Mouse (Mus musculus): Measurements from ENCODE around the gene Ankrd40. TPM values are rescaled to one million over a fixed set of nuclear protein-coding genes. Genes with fewer than 3 reads are reported as not detected.

Ankrd40 gene
- polyA plus RNA-seq, 1 experiment = 73.2 TPM

GRCm38 (mm10) chr11:94317014-94317413 is 10.8 kb upstream of the Ankrd40 start:
- H3K4me3 ChIP-seq (ENCODE audit: low read depth, low read length) = no peak overlapping the region
- H3K4me1 ChIP-seq (ENCODE audit: control insufficient read depth, insufficient read depth, insufficient read length, low read length) = peaks cover 12% of the 10 kb centered on the region; the same call in 1 of the 2 replicates
- H3K27ac ChIP-seq (ENCODE audit: insufficient read depth, low read depth, low read length) = no peak overlapping the region
- no peaks in the 10 kb centered on the region for H3K27me3 ChIP-seq (ENCODE audit: control insufficient read depth, insufficient read depth, low read length)
- 16% methylated on average over 1 of the region's 1 CpGs for WGBS
- peaks cover 3% of the 10 kb centered on the region; the same call in 1 of the 2 replicates for H3K36me3 ChIP-seq (ENCODE audit: control insufficient read depth, insufficient read depth, low read length)
- TF ChIP-seq CTCF (IDR thresholded peaks at IDR 0.05; ENCODE audit: extremely low read depth, insufficient read length, insufficient replicate concordance, low read depth, low read length) = no peak
- TF ChIP-seq POLR2A (IDR thresholded peaks at IDR 0.05; ENCODE audit: low read depth, low read length) = no peak

- peaks cover 3% of the 10 kb centered on the region; the same call in 1 of the 2 replicates for H3K36me3 ChIP-seq (ENCODE audit: control insufficient read depth, insufficient read depth, low read length)
- H3K27me3 ChIP-seq (ENCODE audit: control insufficient read depth, insufficient read depth, low read length) = no peaks in the 10 kb centered on the region
- WGBS = 17% methylated on average over 4 of the region's 4 CpGs
- H3K27ac ChIP-seq (ENCODE audit: insufficient read depth, low read depth, low read length) = no peak overlapping the region
- H3K4me3 ChIP-seq (ENCODE audit: low read depth, low read length) = no peak overlapping the region
- peaks cover 12% of the 10 kb centered on the region; the same call in 1 of the 2 replicates for H3K4me1 ChIP-seq (ENCODE audit: control insufficient read depth, insufficient read depth, insufficient read length, low read length)
- TF ChIP-seq POLR2A (IDR thresholded peaks at IDR 0.05; ENCODE audit: low read depth, low read length) (no peak), CTCF (IDR thresholded peaks at IDR 0.05; ENCODE audit: extremely low read depth, insufficient read length, insufficient replicate concordance, low read depth, low read length) (no peak)
Measured at GRCm38 (mm10) chr11:94317515-94317914, 10.3 kb upstream of the Ankrd40 start.

- no peak overlapping the region for H3K4me3 ChIP-seq (ENCODE audit: low read depth, low read length)
- H3K27me3 ChIP-seq (ENCODE audit: control insufficient read depth, insufficient read depth, low read length) = no peaks in the 10 kb centered on the region
- H3K27ac ChIP-seq (ENCODE audit: insufficient read depth, low read depth, low read length) = no peak overlapping the region
- H3K36me3 ChIP-seq (ENCODE audit: control insufficient read depth, insufficient read depth, low read length) = peaks cover 3% of the 10 kb centered on the region; the same call in 1 of the 2 replicates
- TF ChIP-seq POLR2A (IDR thresholded peaks at IDR 0.05; ENCODE audit: low read depth, low read length) (no peak), CTCF (IDR thresholded peaks at IDR 0.05; ENCODE audit: extremely low read depth, insufficient read length, insufficient replicate concordance, low read depth, low read length) (no peak)
- 48% methylated on average over 5 of the region's 5 CpGs for WGBS
- H3K4me1 ChIP-seq (ENCODE audit: control insufficient read depth, insufficient read depth, insufficient read length, low read length) = peaks cover 10% of the 10 kb centered on the region; the same call in 1 of the 2 replicates
Measured at GRCm38 (mm10) chr11:94318056-94318455, 9.7 kb upstream of the Ankrd40 start.

GRCm38 (mm10) chr11:94320969-94321930 is 6.6 kb upstream of the Ankrd40 start:
- Histone ChIP-seq H3K36me3 (ENCODE audit: control insufficient read depth, insufficient read depth, low read length) (0 out of 2 replicates have a peak, but pooled peaks cover 3% of the 10 kb centered on the region), H3K27ac (ENCODE audit: insufficient read depth, low read depth, low read length) (peak overlapping the region; percentile 79), H3K4me3 (ENCODE audit: low read depth, low read length) (peak overlapping the region; percentile 99), H3K4me1 (ENCODE audit: control insufficient read depth, insufficient read depth, insufficient read length, low read length) (peaks cover 6% of the 10 kb centered on the region; the same call in 1 of the 2 replicates), H3K27me3 (ENCODE audit: control insufficient read depth, insufficient read depth, low read length) (no peaks in the 10 kb centered on the region)
- under 1% methylated on average over 67 of the region's 67 CpGs for WGBS
- TF ChIP-seq POLR2A (IDR thresholded peaks at IDR 0.05; ENCODE audit: low read depth, low read length) (no peak), CTCF (IDR thresholded peaks at IDR 0.05; ENCODE audit: extremely low read depth, insufficient read length, insufficient replicate concordance, low read depth, low read length) (no peak)

- H3K27ac ChIP-seq (ENCODE audit: insufficient read depth, low read depth, low read length) = peak within 1 kb of the TSS; percentile 85
- H3K4me1 ChIP-seq (ENCODE audit: control insufficient read depth, insufficient read depth, insufficient read length, low read length) = peaks cover 4% of the 10 kb centered on the region; the same call in 1 of the 2 replicates
- no peaks in the 10 kb centered on the region for H3K27me3 ChIP-seq (ENCODE audit: control insufficient read depth, insufficient read depth, low read length)
- TF ChIP-seq CTCF (IDR thresholded peaks at IDR 0.05; ENCODE audit: extremely low read depth, insufficient read length, insufficient replicate concordance, low read depth, low read length) (no peak), POLR2A (IDR thresholded peaks at IDR 0.05; ENCODE audit: low read depth, low read length) (peak; percentile 86)
- H3K36me3 ChIP-seq (ENCODE audit: control insufficient read depth, insufficient read depth, low read length) = 0 out of 2 replicates have a peak, but pooled peaks cover 3% of the 10 kb centered on the region
- peak within 1 kb of the TSS; percentile 99 for H3K4me3 ChIP-seq (ENCODE audit: low read depth, low read length)
- WGBS = under 1% methylated on average over 36 of the region's 36 CpGs
Measured at GRCm38 (mm10) chr11:94321931-94322400, 5.8 kb upstream of the Ankrd40 start, which contains the start of gene Luc7l3. TSS of gene Luc7l3 (minus strand) at chr11:94321988.

GRCm38 (mm10) chr11:94322636-94323035 is 5.2 kb upstream of the Ankrd40 start:
- H3K4me1 ChIP-seq (ENCODE audit: control insufficient read depth, insufficient read depth, insufficient read length, low read length) = peaks cover 4% of the 10 kb centered on the region; the same call in 1 of the 2 replicates
- no peak overlapping the region for H3K27ac ChIP-seq (ENCODE audit: insufficient read depth, low read depth, low read length)
- 0 out of 2 replicates have a peak, but pooled peaks cover 2% of the 10 kb centered on the region for H3K36me3 ChIP-seq (ENCODE audit: control insufficient read depth, insufficient read depth, low read length)
- 27% methylated on average over 5 of the region's 5 CpGs for WGBS
- H3K27me3 ChIP-seq (ENCODE audit: control insufficient read depth, insufficient read depth, low read length) = no peaks in the 10 kb centered on the region
- H3K4me3 ChIP-seq (ENCODE audit: low read depth, low read length) = no peak overlapping the region
- TF ChIP-seq POLR2A (IDR thresholded peaks at IDR 0.05; ENCODE audit: low read depth, low read length) (no peak), CTCF (IDR thresholded peaks at IDR 0.05; ENCODE audit: extremely low read depth, insufficient read length, insufficient replicate concordance, low read depth, low read length) (no peak)

All from small intestine, adult 2 months (tissue).